Mouse (Mus musculus): ENCODE data around the gene Tax1bp3. TPM values are rescaled to one million over a fixed set of nuclear protein-coding genes. Genes with fewer than 3 reads are reported as not detected.

The Tax1bp3 gene
- polyA plus RNA-seq, 2 experiments: 106 to 224 TPM

DNA sequence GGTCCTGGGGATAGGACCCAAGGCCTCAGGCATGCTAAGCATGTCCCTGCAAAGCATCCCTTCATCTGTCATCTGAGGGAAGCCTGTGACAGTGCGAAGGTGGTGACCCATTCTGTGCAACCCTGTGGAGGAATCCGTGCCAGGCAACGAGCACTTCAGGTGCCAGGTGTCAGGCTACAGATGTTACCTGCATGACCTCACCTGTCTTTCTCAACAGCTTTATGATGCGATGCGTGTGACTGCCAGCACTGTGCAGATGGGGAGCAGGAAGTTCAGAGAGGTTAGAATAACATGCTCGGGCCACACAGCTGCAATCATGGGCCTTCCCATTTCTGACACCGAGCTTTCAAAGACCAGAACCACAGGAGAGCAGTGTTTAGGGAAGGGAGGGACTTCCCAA, 28.3 kb downstream of the Tax1bp3 start:
- H3K9me3 ChIP-seq (ENCODE audit: control insufficient read depth, low read length): no peaks in the 10 kb centered on the region
- H3K27ac ChIP-seq (replicated peaks; ENCODE audit: low read depth, low read length): no peak overlapping the region
- DNase-seq (ENCODE audit: low spot score): no peak
- H3K4me1 ChIP-seq (ENCODE audit: control insufficient read depth, insufficient read depth, low read length): no peaks in the 10 kb centered on the region
- WGBS: 65% methylated on average over 7 of the region's 7 CpGs
- no peaks in the 10 kb centered on the region for H3K36me3 ChIP-seq (ENCODE audit: control insufficient read depth, insufficient read depth, low read length)
- no peak overlapping the region for H3K9ac ChIP-seq (ENCODE audit: low read depth, low read length, severe bottlenecking)
- no peak for ATAC-seq (ENCODE audit: low FRiP score, low read depth)
- H3K27me3 ChIP-seq (ENCODE audit: control insufficient read depth, insufficient read depth, low read length): no peaks in the 10 kb centered on the region
- no peak for TF ChIP-seq POLR2A (IDR thresholded peaks at IDR 0.05; ENCODE audit: borderline replicate concordance, extremely low read depth, insufficient read depth, insufficient read length)
- no peak overlapping the region for H3K4me3 ChIP-seq (replicated peaks; ENCODE audit: low read length)
- H3K4me2 ChIP-seq (replicated peaks; ENCODE audit: low read depth, low read length, severe bottlenecking): no peak overlapping the region

GRCm38 (mm10) chr11:73207621-73208020, 30.7 kb downstream of the Tax1bp3 start:
- H3K9me3 ChIP-seq (ENCODE audit: control insufficient read depth, low read length): no peaks in the 10 kb centered on the region
- no peaks in the 10 kb centered on the region for H3K27me3 ChIP-seq (ENCODE audit: control insufficient read depth, insufficient read depth, low read length)
- H3K4me1 ChIP-seq (ENCODE audit: control insufficient read depth, insufficient read depth, low read length): no peaks in the 10 kb centered on the region
- H3K4me3 ChIP-seq (replicated peaks; ENCODE audit: low read length): no peak overlapping the region
- no peak overlapping the region for H3K27ac ChIP-seq (replicated peaks; ENCODE audit: low read depth, low read length)
- no peak overlapping the region for H3K4me2 ChIP-seq (replicated peaks; ENCODE audit: low read depth, low read length, severe bottlenecking)
- no peak for ATAC-seq (ENCODE audit: low FRiP score, low read depth)
- no peak for TF ChIP-seq POLR2A (IDR thresholded peaks at IDR 0.05; ENCODE audit: borderline replicate concordance, extremely low read depth, insufficient read depth, insufficient read length)
- DNase-seq (ENCODE audit: low spot score): no peak
- H3K36me3 ChIP-seq (ENCODE audit: control insufficient read depth, insufficient read depth, low read length): no peaks in the 10 kb centered on the region
- no peak overlapping the region for H3K9ac ChIP-seq (ENCODE audit: low read depth, low read length, severe bottlenecking)
- 87% methylated on average over 2 of the region's 2 CpGs for WGBS

DNA sequence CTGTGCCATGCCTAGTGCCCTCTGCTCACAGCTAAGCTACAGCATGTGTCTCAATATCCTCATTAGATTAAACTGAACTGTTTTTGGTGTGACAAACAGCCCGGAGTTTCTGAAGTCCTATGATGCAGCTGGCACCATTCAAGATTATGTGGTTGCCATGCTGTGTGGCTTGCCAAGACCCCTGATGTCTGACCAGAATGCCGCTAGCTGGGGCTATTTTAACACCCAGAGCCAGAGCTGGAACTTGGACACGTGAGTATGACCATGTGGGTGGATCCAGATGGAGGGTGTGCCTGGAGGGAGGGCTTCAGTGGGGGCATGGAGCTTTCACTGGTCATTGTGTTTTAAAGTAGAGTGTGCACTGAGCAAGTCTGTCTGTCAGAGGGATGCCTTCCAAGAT, 37.1 kb downstream of the Tax1bp3 start:
- no peak for TF ChIP-seq POLR2A (IDR thresholded peaks at IDR 0.05; ENCODE audit: borderline replicate concordance, extremely low read depth, insufficient read depth, insufficient read length)
- H3K27ac ChIP-seq (replicated peaks; ENCODE audit: low read depth, low read length): no peak overlapping the region
- H3K27me3 ChIP-seq (ENCODE audit: control insufficient read depth, insufficient read depth, low read length): no peaks in the 10 kb centered on the region
- no peak overlapping the region for H3K9ac ChIP-seq (ENCODE audit: low read depth, low read length, severe bottlenecking)
- no peak overlapping the region for H3K4me3 ChIP-seq (replicated peaks; ENCODE audit: low read length)
- no peaks in the 10 kb centered on the region for H3K9me3 ChIP-seq (ENCODE audit: control insufficient read depth, low read length)
- no peak for DNase-seq (ENCODE audit: low spot score)
- no peaks in the 10 kb centered on the region for H3K4me1 ChIP-seq (ENCODE audit: control insufficient read depth, insufficient read depth, low read length)
- H3K36me3 ChIP-seq (ENCODE audit: control insufficient read depth, insufficient read depth, low read length): no peaks in the 10 kb centered on the region
- H3K4me2 ChIP-seq (replicated peaks; ENCODE audit: low read depth, low read length, severe bottlenecking): no peak overlapping the region
- 66% methylated on average over 3 of the region's 3 CpGs for WGBS
- no peak for ATAC-seq (ENCODE audit: low FRiP score, low read depth)

GRCm38 (mm10) chr11:73219671-73220070, 42.8 kb downstream of the Tax1bp3 start:
- 56% methylated on average over 2 of the region's 2 CpGs for whole genome bisulfite sequencing
- no peak overlapping the region for H3K4me2 ChIP-seq (replicated peaks; ENCODE audit: low read depth, low read length, severe bottlenecking)
- H3K9me3 ChIP-seq (ENCODE audit: control insufficient read depth, low read length): no peaks in the 10 kb centered on the region
- no peaks in the 10 kb centered on the region for H3K36me3 ChIP-seq (ENCODE audit: control insufficient read depth, insufficient read depth, low read length)
- H3K4me1 ChIP-seq (ENCODE audit: control insufficient read depth, insufficient read depth, low read length): no peaks in the 10 kb centered on the region
- H3K27me3 ChIP-seq (ENCODE audit: control insufficient read depth, insufficient read depth, low read length): no peaks in the 10 kb centered on the region
- H3K4me3 ChIP-seq (replicated peaks; ENCODE audit: low read length): no peak overlapping the region
- ATAC-seq (ENCODE audit: low FRiP score, low read depth) (no peak), DNase-seq (ENCODE audit: low spot score) (no peak)
- H3K27ac ChIP-seq (replicated peaks; ENCODE audit: low read depth, low read length): no peak overlapping the region
- no peak for TF ChIP-seq POLR2A (IDR thresholded peaks at IDR 0.05; ENCODE audit: borderline replicate concordance, extremely low read depth, insufficient read depth, insufficient read length)
- H3K9ac ChIP-seq (ENCODE audit: low read depth, low read length, severe bottlenecking): no peak overlapping the region

DNA sequence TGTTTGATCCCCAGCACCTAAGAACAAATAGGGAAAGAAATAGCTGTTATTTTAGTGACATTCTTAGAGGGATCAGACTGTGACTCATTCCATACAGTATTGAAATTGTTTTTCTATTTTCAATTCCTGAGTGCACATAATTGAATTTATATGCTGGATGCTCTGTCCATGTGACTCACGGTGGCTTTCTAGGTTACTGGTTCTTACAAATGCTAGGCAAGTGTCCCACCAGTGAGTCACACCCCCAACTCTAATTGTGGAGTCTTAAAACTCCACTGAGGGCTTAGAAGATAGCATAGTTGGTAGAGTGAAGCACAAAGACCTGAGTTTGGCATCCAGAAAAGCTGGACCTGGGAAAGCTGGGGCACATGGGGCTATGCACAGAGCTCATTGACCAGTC, 43.8 kb downstream of the Tax1bp3 start:
- DNase-seq (ENCODE audit: low spot score) (no peak), ATAC-seq (ENCODE audit: low FRiP score, low read depth) (no peak)
- 74% methylated on average over 1 of the region's 1 CpGs for WGBS
- H3K27ac ChIP-seq (replicated peaks; ENCODE audit: low read depth, low read length): no peak overlapping the region
- H3K9ac ChIP-seq (ENCODE audit: low read depth, low read length, severe bottlenecking): no peak overlapping the region
- H3K4me1 ChIP-seq (ENCODE audit: control insufficient read depth, insufficient read depth, low read length): no peaks in the 10 kb centered on the region
- TF ChIP-seq POLR2A (IDR thresholded peaks at IDR 0.05; ENCODE audit: borderline replicate concordance, extremely low read depth, insufficient read depth, insufficient read length): no peak
- no peak overlapping the region for H3K4me2 ChIP-seq (replicated peaks; ENCODE audit: low read depth, low read length, severe bottlenecking)
- no peaks in the 10 kb centered on the region for H3K9me3 ChIP-seq (ENCODE audit: control insufficient read depth, low read length)
- H3K36me3 ChIP-seq (ENCODE audit: control insufficient read depth, insufficient read depth, low read length): no peaks in the 10 kb centered on the region
- no peaks in the 10 kb centered on the region for H3K27me3 ChIP-seq (ENCODE audit: control insufficient read depth, insufficient read depth, low read length)
- no peak overlapping the region for H3K4me3 ChIP-seq (replicated peaks; ENCODE audit: low read length)

DNA sequence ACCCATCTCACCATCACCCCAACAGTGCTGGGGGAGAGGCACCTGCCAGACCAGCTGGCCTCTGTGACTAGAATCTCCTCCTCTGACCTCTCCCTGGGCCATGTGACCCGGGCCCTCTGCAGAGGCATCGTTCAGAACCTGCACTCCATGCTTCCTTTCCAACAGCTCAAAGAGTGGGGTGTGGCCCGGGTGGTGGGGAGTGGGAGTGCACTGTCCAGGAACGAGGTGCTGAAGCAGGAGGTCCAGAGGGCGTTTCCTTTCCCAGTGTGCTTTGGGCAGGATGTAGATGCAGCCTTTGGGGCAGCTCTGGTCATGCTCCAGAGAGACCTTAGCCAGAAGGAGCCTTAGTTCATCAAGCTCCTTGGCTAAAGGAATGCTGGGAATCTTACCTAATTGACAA, 46.0 kb downstream of the Tax1bp3 start:
- Histone ChIP-seq H3K27ac (replicated peaks; ENCODE audit: low read depth, low read length) (no peak overlapping the region), H3K9ac (ENCODE audit: low read depth, low read length, severe bottlenecking) (no peak overlapping the region), H3K4me2 (replicated peaks; ENCODE audit: low read depth, low read length, severe bottlenecking) (no peak overlapping the region), H3K36me3 (ENCODE audit: control insufficient read depth, insufficient read depth, low read length) (no peaks in the 10 kb centered on the region), H3K4me3 (replicated peaks; ENCODE audit: low read length) (no peak overlapping the region), H3K9me3 (ENCODE audit: control insufficient read depth, low read length) (no peaks in the 10 kb centered on the region), H3K27me3 (ENCODE audit: control insufficient read depth, insufficient read depth, low read length) (no peaks in the 10 kb centered on the region), H3K4me1 (ENCODE audit: control insufficient read depth, insufficient read depth, low read length) (no peaks in the 10 kb centered on the region)
- DNase-seq (ENCODE audit: low spot score): no peak
- no peak for ATAC-seq (ENCODE audit: low FRiP score, low read depth)
- 42% methylated on average over 5 of the region's 5 CpGs for WGBS
- TF ChIP-seq POLR2A (IDR thresholded peaks at IDR 0.05; ENCODE audit: borderline replicate concordance, extremely low read depth, insufficient read depth, insufficient read length): no peak

Measured in limb, embryonic 14.5 days (tissue).